Mouse (Mus musculus): ENCODE measurements around the gene Gle1.

Gle1 gene

DNA sequence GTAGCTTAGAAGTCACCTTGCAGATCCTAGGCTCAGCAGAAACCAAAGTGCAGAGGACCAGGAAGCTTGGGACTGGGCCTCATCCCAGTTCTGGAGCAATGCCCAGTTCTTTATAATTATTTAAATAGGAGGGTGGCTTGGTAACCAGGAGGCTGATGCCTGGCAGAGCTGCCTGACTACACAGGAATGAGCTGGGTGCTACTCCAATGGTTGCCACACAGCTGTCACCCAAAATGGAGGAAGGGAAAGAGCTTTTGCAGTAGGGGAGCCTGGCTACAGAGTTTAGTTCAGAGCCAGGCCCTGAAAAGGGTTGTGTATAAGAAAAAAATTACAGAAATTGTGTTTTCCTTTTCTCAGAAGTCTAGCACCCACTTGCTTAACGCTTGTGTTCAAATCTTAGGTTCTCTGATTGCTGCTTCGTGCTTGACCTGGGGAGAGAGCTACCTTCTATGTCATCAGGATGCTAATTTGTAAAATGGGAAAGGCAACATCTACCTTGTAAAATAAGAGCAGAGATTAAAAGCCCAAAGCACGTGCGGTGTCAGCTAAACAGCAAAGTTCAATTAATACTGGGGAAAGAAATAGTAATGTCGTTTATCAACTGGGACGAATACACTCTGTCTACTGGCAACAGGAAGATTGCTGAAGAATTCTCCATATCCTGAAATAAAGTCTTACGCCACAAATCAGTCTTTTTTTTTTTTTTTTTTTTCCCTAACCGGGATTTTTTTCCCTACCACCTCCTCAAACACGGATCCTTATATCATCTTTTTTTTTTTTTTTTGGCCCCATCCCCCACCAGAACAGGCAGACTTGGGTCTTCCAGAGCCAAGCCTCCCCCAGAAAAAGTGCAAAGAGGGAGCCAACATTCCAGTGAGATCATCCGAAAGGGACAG, 29.4 kb downstream of the Gle1 start:
- DNase-seq (ENCODE audit: inconsistent ontology term) = peak; percentile 40

DNA sequence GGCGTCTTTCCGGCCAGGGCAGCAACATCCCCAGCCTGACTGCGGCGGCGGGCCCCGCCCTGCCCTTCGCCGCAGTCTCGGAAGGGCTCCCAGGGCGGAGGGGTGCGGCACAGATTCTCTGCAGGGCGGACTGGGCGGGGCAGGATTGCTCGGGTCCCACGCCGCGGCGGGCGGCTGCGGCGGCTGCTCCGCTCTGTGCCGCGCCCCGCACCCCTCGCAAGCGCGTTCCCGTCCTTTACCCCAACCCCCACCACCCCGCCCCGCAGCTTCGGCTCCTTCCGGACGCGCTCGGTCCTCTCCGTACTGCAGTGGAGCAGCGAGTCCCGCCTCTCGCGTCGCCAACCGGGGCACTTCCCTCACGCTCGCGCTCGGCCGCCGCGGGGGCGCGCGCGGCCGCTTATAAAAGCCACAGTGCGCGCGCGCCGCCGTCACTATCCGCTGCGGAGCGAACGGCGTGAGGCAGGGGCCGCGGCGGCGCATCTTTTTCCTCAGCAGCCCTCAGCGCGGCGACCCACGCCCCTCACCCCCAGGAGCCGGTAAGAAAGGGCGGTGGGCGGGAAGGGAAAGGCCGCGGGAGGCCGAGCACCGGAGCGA, 30.1 kb downstream of the Gle1 start, which contains the start of gene Sptan1:
Gene Sptan1 (plus strand): TSS at position 311 of the 594 bp plus-strand sequence.
- peak; percentile 98 for DNase-seq (ENCODE audit: inconsistent ontology term)

DNA sequence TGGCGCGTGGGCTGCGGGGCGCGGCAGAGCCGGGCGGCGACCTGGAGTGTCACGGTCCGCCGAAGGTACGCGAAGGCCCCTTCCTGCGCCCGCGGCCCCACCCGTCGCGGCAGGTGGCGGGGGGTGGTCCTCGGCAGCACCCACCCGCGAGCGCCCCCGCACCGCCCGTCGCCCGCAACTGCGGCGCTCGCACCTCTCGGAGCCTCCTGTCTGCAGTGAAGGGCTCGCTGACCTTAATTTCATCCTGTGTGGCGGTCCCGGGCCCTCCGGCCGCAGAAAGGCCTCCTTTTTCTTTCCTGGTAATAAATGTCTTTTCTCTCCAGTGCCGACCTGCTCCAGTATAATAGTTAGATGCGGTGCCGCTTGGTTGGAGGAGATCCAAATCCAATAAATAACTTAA, 30.7 kb downstream of the Gle1 start:
- no peak for DNase-seq (ENCODE audit: inconsistent ontology term)

DNA sequence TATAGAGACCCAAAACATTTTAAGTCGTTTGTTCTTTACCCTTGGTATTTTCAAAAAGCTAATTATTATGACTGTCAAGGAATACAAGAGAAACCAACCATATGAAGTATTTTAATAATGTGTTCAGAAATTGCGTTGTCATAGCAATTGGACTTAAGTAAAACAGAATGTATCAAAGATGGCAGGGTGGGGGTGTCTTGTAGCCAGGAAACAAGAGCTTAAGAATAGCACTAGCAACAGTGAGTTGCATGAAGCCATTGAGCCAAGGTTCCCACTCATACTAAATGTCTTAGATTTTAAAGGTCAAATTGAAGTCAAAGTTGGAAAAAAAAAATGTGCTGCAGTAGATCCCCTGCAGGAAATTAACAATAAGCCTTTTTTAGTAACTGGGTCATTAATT, 31.6 kb downstream of the Gle1 start:
- no peak for DNase-seq (ENCODE audit: inconsistent ontology term)

DNA sequence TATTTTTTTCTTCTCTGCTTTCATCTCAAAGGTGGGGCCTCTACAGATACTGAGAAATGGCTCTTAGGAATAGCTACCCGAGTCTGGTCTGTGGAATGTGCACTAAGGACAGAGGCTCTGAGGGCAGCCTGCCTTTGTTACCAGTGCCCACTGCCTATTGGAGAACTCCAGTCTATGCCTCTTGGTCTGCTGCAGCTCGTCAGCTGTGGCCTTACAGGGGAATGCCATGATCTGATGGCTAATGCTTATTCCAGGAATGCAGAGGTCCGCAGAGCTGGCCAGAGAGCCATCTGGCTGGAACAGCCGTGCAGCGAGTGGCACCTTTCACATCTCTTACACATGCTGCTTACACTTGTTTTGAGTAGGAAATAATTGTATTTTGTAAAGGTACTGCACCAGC, 32.5 kb downstream of the Gle1 start:
- peak; percentile 80 for DNase-seq (ENCODE audit: inconsistent ontology term)

DNA sequence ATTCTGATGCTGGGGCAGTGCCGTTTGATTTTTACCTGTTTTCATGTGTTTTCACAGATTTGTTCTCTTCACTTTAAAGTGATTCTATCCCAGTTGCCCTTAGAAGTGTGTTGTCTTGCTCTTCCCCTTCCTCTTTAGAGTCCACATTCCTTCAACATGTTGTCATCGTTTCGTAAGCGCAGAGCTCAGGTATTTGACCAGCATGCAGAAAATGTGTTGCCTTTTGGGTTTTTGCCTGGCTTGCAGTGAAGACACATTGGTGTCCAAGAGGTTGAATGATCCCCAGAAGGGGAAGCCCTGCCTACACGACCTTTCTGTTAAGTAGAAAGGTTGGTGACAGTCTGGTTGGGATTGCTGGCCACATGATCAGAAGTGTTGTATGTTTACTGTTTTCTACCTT, 33.4 kb downstream of the Gle1 start:
- peak; percentile 72 for DNase-seq (ENCODE audit: inconsistent ontology term)

DNA sequence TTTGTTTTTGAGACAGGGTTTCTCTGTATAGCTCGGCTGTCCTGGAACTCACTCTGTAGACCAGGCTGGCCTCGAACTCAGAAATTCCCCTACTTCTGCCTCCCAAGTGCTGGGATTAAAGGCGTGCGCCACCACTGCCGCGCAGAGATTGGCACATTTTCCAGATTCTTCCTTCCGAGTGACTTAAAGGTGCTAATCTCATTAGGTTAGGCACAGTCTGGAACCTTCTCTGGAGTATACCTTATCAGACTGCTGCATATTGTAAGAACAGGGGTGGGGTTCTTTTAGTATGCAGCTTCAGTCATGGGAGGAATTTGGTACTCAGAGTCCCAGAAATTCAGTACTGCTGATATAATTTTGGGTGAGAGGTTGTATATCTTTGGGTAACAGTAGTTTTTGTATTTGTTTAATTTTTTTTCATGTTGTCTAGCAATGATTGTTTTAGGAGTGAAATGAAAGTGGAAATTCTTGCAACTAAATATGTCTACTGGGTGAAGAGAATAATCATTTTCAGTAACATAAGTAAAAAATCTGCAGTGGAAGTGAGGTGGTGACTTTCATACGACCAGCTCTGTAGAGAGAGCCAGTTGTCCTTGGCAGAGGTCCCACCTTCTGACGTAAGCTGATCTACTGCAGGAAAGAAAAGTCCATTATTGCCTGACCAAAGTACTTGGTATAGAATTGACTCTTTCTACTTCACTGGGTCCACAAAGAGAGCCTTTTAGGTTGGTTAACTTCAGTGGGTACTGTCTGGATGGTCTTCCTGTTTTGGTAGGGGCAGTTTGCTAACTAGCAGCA, 36.8 kb downstream of the Gle1 start:
- peak; percentile 51 for DNase-seq (ENCODE audit: inconsistent ontology term)

DNA sequence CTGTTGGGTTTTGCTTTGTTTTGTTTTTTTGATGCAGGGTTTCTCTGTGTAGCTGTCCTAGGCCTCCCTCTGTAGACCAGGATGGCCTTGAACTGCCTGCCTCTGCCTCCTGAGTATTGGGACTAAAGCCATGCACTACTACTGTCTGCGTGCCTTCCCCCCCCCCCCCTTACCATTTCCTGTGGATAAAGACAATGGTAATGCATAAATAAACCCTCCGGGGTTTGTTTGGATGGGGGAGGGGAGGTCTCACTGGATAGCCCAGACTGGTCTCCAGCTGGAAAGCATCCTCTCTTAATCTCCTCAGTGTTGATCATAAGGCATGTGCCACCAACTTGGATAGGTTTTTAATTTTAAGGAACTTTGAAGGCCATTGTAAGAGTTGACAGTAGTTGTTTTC, 38.3 kb downstream of the Gle1 start:
- DNase-seq (ENCODE audit: inconsistent ontology term) = no peak

DNA sequence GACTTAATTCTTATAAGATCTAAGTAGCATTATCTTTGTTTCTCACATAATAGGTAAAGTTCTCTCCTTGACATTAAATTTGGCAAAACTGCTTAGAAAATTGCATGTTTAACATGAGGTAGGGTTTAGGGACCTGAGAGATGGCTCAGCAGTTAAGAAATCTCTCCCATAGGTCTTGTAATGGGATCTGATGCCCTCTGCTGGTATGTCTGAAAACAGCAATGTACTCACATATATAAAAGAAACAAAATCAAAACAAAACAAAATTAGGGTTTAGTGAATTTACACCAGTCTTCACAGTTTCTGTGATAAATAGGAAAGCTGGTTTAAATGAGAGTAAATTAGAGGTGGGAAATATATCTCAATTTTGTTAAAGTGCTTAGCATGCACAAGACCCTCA, 42.1 kb downstream of the Gle1 start:
- no peak for DNase-seq (ENCODE audit: inconsistent ontology term)

DNA sequence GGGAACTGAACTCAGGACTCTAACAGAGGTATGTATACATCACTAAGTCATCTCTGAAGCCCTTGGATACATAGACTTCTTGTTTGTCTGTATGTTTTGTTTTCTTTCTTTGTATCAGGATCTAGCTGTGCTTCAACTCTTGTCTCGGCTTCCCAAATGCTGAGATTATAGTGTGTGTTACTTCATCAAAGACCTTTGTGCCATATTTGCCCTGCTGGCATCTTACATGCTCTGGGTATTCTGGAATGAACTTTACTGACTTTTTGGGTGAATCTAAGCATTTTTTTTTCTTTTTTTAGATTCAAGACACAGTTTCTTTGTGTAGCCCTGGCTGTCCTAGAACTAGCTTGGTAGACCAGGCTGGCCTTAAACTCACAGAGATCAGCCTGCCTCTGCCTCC, 45.4 kb downstream of the Gle1 start:
- no peak for DNase-seq (ENCODE audit: inconsistent ontology term)

DNA sequence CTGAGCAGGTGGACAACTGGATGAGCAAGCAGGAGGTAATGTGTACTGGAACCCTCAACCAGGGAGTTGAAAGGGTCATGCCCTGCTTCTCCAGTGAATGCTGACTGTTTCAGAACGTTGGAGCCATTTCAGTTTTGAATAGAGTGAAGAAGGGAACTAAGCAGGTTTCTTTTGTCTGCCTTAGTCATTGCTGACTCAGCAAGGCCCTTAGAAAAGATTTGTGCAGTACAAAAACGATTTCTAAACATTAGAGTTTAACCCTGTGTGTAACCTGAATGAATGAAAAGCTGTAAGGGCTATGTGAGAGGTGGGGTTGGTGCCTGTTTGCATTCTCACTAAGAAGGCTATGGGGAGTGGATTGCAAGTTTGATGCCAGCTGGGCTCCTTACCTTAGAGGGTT, 56.7 kb downstream of the Gle1 start:
- DNase-seq (ENCODE audit: inconsistent ontology term) = no peak

DNA sequence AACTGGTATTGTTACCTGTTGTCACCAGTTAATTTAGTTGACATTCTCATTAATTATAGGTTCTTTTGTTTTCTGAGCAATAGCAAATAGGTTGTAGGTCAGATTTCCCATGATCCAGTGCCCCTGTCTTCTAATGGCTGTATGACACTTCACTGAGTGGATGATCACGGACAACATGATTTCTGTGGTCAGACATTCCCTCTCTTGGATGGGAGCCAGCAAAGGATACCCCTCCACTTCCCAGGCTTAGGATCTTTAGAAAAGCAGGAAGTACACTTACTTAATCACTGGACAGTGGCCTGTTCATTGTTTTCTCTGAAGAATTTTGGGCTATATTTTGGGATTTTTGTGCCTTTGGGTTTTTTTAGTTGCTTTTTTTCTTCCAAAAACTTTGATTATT, 73.9 kb downstream of the Gle1 start:
- DNase-seq (ENCODE audit: inconsistent ontology term) = peak; percentile 29

Data from Muller cell, postnatal 12 days (primary cell).